Mouse (Mus musculus) frontal cortex, adult (tissue): ENCODE results near the gene Nmnat2.

Experiments
- ATAC-seq: cut with Nextera tagmentation; 2 replicates; pipeline ENCODE4 v1.9.2; 2017; ENCODE audit warnings: mild to moderate bottlenecking, moderate library complexity, mixed read lengths; ENCODE audit not compliant: low TSS enrichment

The Nmnat2 gene

DNA sequence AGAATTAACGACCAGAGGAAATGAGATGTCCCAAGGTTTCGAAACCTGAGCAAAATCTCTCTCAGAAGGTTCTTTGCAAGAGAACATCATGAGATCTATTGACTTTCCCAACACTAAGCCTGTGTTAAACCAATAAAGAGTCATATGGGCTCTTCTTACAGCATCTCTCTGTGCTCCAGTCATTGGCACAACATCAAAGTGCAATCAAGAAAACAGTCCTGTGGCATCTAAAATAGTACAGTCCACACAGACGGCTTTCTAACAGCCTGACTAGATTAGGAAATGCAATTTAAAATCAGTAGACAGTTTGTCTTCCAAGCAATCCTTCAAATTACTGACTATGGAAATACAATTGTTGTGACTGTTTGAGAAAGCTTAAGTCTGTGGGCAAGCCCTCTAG lies 32.2 kb downstream of the Nmnat2 start:
- ATAC-seq = no peak

DNA sequence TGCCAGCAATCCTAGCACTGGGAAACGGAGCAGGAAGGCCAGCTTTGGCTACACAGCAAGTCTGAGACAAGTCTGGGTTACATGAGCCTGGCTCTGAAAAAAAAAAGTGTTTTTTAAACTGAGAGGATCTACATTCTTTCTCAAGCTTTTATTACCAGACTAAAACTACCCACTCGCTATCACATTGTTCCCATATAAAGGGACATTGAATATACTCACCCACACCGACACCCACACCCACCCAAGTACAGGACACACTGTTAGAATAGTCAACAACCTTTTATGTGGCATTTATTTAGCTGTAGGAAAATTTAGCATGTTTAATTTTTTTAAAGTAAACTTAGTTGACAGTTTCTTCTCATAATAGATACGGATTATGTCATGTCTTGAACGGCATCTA lies 35.3 kb downstream of the Nmnat2 start:
- peak; percentile 79 for ATAC-seq

DNA sequence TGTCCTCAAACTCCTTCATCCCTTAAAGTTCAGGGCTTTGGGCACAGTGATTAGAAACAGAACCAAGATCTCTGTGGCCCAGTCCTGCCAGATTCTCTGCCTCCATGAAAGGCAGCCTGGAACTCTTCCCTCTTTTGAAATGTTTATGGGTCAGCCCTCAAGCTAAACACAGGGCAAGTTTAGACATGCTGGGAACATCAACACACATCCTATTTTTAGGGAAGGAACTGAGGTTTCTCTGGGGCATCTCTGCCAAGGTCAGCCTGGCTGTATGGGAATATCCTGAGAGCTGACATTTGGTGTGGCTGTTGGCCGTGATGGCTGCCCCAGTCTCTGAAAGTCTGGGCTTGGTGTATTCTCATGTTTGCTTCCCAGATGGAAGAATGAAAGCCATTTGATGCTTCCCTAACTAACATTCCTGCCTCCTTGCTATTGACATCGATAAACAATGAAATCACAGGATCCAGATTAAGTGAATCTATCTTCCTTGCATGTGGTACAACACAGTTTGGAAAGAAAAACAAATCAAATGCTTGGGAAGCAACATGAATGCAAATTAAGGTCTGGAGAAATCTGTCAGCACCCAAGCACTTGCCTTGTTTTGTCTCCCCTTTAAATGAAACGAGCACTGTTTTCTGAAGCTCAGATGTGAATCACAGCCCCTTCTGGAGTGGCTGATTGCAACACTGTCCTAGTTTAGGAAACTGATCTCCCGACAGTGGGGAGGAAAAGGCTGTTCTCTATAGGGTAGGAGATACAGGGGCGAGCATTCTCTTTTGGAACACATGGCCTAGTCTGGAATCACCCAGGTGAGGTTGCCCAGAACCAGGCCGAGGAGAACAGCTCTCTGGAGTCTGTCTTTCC lies 37.7 kb downstream of the Nmnat2 start:
- peak; percentile 31; the same call in 1 of the 2 replicates for ATAC-seq

DNA sequence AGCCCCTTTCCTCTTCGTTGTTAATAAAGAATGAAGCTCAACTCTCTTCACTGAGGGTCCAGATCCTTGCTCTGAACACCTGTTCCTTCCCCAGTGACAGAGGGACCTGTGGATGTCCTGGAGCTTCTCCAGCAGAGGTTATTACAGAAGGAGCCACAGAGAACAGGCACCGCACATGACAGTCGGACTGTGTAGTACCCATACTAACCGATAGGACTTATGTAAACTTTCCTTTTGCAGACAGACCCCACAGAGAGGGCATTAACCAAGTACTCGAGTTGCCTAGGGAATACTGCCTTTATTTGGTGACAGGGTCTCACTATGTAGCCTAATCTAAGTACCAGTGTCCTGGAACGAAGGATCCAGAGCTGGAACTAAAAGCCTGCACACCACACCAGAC lies 39.0 kb downstream of the Nmnat2 start:
- no peak for ATAC-seq

DNA sequence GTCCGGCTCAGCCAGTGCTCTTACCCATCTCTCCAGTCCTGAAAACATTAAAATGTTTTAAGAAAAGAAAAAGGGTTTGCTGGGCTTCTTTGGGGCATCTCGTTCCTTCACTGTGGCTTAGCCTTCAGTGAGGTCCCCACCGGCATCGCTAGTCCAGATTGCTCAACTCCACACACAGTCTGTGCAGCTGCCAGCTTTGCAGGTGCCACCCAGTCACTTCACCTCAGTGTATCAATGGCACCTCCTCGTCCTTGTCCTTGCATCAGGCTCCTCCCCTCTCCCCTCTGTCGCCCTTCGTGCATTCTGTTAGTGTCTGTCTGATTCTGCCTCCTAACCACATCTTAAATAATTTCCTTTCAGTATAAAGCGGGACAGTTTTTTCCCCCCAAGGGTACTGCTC lies 45.2 kb downstream of the Nmnat2 start:
- peak; percentile 25; the same call in 1 of the 2 replicates for ATAC-seq

DNA sequence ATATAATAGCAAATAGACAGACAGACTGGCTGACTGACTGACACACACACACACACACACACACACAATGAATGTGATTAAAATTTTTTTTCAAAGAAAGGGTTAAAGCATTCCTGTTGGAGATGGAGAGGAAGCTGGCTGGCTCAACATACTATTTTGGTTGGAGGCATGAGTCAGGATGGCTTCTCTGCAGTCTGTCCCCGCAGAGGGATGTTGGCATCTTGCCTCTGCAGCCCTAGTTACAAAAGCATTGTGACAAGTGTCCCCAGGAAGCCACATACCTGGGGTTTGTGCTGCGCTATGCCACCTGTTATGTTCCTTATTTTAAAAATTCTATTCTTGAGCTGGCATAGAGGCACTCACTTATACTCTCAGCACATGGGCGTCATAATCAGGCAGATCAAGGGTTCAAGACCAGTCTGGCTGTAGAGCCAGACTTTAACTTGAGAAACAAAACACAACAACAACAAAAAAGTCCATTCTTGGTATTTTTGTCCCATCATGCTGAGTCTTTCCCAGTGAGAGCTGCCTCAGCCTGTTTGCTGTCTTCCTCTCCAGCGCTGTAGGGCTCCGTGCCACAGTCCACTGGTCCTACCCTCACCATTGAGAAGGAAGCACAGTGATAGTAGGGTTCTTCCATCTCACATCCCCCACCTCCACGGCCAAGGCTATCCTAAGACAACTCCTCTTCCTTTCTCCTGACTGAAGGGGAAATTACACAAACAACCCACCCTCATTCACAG lies 45.9 kb downstream of the Nmnat2 start:
- ATAC-seq = peak; percentile 89

DNA sequence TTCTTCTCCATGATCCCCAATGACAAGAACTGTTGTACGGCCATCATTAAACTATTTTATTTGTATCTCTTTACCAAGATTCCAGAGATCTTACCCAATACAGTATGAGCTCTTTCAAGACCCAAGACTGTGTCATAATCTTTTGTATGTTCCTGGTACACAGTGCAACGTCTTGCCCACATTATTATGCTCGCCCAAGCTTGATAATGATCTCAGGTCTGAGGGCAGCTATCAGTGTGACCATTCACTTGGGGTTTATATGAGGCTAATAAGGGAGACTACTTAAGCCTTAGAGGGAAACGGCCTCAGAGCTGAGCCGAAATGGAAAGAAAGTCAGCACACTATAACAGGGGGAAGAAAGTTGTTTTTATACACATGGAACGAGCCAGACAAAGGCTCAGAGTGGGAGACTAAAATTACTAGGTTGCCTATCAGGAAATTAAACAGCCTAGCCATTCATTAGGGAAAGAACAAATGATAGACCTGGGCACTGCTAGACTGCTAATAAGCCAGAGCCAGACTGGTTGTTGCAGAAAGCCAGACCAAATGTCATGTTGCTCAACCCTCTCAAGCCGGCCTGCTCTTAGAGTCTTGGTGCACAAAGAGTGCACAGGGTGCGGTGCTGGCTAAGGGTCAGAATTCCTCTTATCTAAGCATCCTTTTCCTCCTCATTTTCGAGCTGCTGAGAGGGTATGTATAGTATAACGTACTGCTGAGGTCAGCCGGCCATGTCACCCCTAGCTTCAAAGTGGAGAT lies 47.7 kb downstream of the Nmnat2 start:
- no peak for ATAC-seq

DNA sequence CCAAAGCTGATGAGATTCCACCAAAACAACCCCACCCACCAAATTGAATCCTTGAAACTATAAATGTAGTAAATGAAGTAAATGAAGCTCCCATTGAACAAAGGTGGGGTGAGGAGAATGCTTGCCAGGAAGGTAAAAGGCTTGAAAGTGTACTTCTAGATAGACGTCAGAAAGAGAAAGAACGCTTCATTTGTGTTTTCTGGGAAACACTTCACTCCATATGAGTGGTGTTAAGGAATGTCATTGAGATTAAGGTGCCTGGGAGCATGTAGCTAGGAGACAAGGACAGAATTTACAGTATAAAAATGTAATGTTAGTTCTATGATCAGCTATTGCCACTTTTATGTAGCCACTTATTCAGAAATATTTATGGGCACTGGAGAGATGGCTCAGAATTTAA lies 49.7 kb downstream of the Nmnat2 start:
- no peak for ATAC-seq

DNA sequence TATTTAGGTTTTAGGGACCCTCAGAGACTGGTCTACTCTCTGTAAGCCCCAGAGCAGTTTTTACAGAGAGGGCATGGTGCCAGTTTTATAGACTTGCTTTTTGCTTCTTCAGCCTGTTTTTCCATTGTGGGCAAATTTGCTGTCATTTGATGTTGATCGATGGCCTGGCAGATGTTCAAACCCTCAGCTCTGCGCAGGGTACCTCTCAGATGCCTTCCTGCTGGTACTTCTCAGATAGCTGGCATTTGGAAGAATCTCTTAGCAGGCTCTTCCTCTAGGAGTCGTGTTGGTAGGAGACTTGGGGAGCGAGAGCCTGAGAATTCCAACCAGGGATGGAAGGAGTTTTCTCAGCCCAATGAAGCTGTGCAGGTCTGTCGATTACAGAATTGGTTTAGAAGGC lies 51.3 kb downstream of the Nmnat2 start:
- ATAC-seq = 0 out of 2 replicates have a peak, but pooled peaks have one; percentile 51

DNA sequence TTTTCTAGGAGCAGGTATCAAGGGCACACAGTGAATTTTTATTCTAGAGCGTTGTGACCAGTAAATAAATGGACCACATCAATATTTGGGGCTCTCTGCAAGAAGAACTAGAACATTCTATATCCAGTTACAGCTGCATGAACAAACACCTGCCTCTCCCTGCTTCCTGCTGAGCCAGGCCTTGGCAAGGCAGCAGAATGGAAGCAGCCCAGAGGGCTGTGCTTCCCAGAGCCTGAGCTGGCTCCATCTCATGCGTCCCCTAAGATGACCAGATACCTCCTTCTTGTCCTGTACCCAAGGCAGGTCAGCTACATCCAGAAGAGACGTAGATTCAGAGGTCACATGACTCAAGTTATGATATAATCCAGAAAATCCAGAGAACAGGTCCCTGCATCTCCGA lies 52.0 kb downstream of the Nmnat2 start:
- 0 out of 2 replicates have a peak, but pooled peaks have one; percentile 24 for ATAC-seq

DNA sequence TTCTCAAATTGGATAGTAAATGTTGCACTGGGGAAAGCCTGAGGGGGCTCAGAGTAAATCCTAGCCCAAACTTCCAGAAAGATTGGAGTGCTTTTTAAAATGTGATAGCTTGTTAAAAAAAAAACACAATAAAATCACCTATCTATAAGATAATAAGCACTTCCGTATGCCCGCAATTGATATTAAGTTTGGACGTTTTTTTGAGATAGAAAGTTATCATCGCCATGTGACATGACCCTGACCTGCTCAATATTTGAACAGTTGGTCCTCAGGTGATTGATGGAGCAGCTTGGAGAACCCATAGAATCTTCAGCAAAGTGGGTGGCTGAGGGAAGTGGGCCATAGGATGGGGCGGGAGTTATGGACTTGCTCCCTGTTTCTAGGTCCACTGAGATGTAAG lies 52.5 kb downstream of the Nmnat2 start:
- ATAC-seq = no peak

DNA sequence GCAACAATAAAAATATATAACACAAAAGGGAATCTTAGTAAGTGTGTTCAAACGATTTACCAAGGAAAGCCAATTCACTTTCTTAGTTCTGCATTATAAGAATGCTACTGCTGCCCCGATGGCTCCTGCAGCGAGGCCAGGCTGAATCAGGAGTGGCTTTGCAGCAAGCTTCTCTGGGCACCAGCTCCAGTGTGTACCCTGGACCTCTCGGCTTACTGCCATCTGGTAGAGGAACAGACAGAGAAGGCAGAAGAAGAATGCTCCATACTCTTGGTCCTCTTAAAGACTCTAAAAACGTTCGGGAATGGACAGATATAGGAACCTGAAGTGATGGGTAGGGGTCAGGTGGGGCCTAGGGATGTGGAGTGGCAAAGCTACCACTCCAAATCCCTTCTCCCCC lies 53.0 kb downstream of the Nmnat2 start:
- ATAC-seq = no peak

DNA sequence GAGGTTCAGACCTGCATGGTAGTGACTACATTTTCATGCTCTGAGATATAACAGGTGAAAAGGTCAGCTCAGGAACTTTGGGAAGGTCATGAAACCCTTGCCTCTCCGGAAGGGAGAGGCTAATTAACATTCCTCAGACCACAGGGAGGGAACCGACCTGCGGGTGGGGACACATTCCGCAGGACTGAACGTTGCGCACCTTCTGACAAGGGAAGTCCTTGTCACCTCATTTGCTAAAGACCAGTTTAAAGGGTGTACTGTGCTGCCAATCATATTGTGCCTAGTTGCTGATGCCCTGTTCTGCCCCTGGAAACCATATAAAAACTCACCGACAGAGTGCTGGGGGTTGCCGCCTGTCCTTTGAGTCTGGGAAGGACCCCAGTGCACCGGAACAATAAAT lies 54.5 kb downstream of the Nmnat2 start:
- no peak for ATAC-seq

DNA sequence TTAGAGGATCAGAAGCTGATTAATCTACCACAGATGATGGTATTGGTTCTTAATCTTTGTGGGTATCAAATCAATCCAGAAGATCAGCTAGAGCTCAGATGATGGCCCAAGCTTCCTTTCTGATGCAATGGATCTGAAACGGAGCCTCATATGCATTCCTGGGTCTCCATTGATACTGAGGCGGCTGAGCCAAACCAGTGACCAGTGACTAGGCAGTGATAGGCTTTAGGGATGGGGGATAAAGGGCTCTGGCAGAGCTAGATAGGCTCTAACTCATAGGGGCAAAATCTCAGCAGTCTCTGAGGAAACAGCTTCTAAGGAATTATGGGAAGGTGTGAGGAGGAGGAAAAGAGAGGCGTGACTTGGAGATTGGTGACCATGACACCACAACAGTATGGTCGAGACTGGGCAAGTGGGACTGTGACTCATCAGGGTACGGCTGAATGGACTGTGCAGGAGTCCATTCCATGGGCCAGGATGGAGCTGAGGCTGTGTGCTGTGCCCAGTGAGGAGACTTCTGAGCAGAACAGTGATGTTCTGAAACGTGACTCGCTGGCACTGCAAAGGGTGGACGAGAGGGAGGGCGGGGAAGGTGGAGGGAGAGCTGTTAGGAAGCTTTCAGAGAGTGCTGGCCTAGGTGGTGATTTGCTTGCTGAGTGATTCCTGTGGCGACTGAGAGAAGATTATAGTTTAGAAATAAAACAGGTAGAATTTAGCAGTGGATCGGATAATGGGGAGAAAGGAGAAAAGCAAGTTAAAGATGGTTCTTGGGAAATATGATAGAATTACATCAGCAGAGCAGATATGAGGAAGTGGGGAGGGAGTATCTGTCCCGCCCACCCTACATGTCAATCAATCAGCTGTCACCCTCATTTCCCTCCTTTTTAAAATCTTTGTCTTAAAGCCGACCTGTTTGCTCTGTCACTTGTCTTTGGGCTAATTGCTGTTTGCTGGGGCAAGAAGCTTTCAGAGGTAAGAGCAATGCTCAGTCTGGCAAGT lies 55.9 kb downstream of the Nmnat2 start:
- ATAC-seq = peak; percentile 29; the same call in 1 of the 2 replicates

DNA sequence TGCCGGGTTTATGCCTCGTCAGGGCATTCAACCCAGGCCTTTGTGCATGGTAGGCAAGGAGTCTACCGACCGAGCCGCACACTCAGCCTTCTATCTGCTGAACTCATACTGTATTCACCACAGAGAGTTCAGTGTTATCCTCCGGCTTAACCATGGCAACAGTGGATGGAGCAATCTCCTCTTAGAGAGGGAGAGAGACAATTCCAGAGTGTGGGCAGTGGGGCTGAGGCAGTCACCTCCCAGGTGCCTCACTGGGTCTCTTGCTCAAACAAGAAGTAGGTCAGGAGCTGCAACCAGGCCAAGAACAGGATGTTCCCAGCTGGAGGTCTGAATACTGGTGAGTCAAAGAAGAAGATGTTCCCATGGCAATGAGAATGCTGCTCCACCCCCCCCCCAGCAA lies 56.8 kb downstream of the Nmnat2 start:
- peak; percentile 65 for ATAC-seq

DNA sequence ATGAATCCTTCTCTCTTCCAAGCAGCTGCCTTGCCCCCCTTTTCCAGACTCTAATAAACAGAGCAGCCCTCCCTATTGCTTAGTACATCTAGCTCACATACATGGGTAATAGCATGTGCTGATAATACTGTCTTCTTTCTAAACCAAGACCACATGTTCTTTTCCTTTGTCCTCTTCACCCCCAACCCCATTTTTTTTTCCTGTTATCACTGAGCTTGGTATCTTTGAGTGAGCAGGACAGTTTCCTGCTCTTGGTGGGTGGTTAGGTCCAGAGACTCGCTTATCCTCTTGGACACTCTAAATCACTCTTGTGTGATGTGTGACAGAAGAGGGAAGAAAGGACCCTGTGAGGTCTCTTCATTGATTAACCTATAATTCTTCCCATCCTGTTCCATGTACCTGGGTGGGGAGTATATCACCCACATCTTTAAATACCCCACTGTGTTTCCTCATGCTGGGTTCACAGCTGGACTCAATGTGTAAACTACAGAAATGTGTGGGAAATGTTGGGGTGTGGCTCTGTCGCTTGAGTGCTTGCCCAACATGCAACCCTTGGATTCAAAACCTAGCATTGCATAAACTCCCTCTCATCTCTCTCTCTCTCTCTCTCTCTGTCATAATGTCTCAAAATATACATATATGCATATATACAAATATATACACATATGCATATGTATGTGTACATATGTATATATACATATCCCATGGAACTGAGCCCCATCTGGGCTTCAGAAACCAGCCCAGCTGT lies 58.9 kb downstream of the Nmnat2 start:
- ATAC-seq = no peak

DNA sequence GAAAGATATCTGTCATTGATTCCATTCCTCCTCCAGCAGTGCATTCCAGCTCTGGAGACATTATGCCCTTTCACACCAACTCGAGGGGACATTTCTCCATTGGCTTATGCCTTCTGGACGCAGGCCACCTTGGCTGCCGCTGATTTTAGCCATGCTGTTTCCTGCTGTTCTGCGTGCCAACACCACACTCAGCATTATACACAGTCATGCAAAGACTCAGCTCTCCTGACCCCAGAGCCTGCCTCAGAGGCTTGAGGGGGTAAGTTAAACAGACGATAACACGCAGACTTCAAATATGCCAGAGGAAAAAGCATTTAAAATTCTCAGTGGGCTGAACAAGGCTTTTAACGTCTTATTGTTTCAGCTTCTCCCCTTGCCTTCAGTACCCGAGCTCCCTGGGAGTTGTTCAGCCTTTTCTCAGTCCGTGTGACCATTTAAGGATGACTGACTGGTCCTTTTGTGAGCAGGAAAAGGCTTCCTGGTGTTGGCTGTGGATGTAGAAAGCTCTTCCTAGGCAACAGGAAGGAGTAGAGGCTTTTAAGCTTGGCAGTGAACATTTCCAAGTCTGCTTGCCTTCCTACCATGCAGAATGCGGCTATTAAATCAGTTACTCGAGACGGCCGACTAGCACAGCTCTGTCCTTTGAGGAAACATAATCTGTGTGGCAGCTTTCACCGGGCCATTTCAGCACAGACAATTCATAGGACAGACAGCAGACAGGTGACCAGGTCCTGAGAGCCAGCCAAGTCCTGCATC lies 59.8 kb downstream of the Nmnat2 start:
- ATAC-seq = peak; percentile 31

DNA sequence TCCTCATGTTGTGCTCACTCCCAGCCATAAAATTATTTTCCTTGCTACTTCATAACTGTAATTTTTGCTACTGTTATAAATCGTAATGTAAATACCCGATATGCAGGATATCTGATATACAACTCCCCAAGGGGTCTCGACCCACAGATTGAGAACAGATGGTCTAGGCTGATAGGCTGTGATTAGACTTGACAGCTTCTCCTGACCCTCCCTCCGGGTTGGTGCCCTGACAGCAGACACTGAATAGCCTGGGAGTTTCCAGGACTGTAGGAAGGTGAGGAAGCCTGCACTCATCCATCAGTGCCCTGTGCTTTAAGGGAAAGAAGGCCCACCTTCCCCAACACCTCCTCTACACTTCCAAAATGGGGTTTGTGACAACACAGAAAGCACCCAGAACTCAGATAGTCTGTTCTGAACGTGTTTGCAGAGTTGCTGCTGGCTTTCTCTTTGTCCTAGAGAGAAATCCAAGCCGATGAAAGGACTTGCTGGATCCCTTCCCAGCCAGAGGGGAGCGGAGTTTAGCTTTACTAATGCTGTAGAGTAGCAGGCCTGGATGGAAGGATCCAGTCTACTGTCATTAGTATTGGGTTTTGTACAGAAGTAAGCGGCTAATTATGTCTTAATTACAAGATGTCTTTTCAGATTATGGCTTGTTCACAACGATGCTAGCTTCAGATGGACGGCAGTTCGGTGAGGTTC lies 61.8 kb downstream of the Nmnat2 start:
- peak; percentile 14; the same call in 1 of the 2 replicates for ATAC-seq

DNA sequence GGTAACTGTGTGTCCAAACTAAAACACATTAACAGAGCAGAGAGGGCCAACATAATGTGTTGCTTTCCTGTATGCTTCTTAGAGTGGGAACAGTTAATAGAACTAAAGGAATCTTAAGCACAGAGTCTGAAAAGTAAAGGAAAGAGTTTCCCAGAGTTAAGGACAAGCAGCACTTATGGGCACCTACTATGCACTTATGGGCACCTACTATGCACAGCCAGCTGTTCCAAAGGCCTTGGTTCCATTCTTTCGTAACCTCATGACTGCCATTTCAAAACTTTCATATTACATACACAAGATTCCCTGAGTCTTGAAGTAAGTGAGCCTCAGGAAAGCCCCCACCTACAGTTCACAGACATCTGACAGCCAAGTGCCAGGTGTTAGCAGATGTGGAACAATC lies 64.3 kb downstream of the Nmnat2 start:
- ATAC-seq = no peak
